Mouse (Mus musculus): ENCODE measurements around the gene Morc3.

DNA sequence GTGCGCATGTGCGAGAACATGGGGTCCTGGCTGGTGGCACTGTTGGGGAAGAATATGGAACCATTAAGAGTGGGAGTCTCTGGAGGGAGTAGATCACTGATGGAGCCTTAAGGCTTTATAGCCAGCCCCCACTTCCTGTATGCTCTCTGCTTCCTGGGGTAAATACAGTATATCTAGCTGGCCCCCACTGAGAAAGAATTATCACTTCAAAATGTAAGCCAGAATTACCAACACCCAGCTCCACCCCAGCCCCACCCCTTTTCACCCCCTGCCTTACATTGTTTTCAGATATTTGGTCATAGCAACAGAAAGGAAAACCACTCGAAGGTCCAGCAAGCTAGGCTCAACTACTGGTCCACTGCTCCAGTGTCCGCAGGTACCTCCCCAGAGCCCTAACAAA is 43.5 kb upstream of the Morc3 start:
- TF ChIP-seq POLR2A (IDR thresholded peaks at IDR 0.05; ENCODE audit: borderline replicate concordance, insufficient read depth, low read length), result no peak
- TF ChIP-seq CTCF (IDR thresholded peaks at IDR 0.05; ENCODE audit: borderline replicate concordance, insufficient read depth, low read depth, low read length), result no peak

Measured in cerebellum, adult 2 months (tissue).